Mouse (Mus musculus): ENCODE measurements around the gene Col24a1. TPM values are rescaled to one million over a fixed set of nuclear protein-coding genes. Genes with fewer than 3 reads are reported as not detected.

Col24a1 gene
- total RNA-seq, 2 experiments from 2014 or later = not detected

GRCm38 (mm10) chr3:145348690-145349089 is 56.4 kb downstream of the Col24a1 start:
- ATAC-seq (ENCODE audit: poor library complexity, severe bottlenecking) = no peak

GRCm38 (mm10) chr3:145353951-145354350 is 61.7 kb downstream of the Col24a1 start:
- ATAC-seq (ENCODE audit: poor library complexity, severe bottlenecking) = no peak

- ATAC-seq (ENCODE audit: poor library complexity, severe bottlenecking) = no peak
Observed at GRCm38 (mm10) chr3:145356865-145357487, 64.7 kb downstream of the Col24a1 start.

- ATAC-seq (ENCODE audit: poor library complexity, severe bottlenecking) = no peak
Observed at GRCm38 (mm10) chr3:145365227-145365626, 73.0 kb downstream of the Col24a1 start.

GRCm38 (mm10) chr3:145367176-145367717 is 75.0 kb downstream of the Col24a1 start:
- no peak for ATAC-seq (ENCODE audit: poor library complexity, severe bottlenecking)

- no peak for ATAC-seq (ENCODE audit: poor library complexity, severe bottlenecking)
Observed at GRCm38 (mm10) chr3:145376298-145376697, 84.0 kb downstream of the Col24a1 start.

GRCm38 (mm10) chr3:145383095-145383494 is 90.8 kb downstream of the Col24a1 start:
- ATAC-seq (ENCODE audit: poor library complexity, severe bottlenecking) = no peak

GRCm38 (mm10) chr3:145386434-145386833 is 94.2 kb downstream of the Col24a1 start:
- ATAC-seq (ENCODE audit: poor library complexity, severe bottlenecking) = no peak

GRCm38 (mm10) chr3:145390681-145391080 is 98.4 kb downstream of the Col24a1 start:
- ATAC-seq (ENCODE audit: poor library complexity, severe bottlenecking) = no peak

GRCm38 (mm10) chr3:145391986-145392659 is 99.9 kb downstream of the Col24a1 start:
- no peak for ATAC-seq (ENCODE audit: poor library complexity, severe bottlenecking)

GRCm38 (mm10) chr3:145399173-145399572 is 106.9 kb downstream of the Col24a1 start:
- no peak for ATAC-seq (ENCODE audit: poor library complexity, severe bottlenecking)

- no peak for ATAC-seq (ENCODE audit: poor library complexity, severe bottlenecking)
Observed at GRCm38 (mm10) chr3:145402257-145402656, 110.0 kb downstream of the Col24a1 start.

GRCm38 (mm10) chr3:145402994-145403393 is 110.7 kb downstream of the Col24a1 start:
- ATAC-seq (ENCODE audit: poor library complexity, severe bottlenecking) = no peak

- ATAC-seq (ENCODE audit: poor library complexity, severe bottlenecking) = peak; percentile 60; the same call in 1 of the 2 replicates
Observed at GRCm38 (mm10) chr3:145408045-145408444, 115.8 kb downstream of the Col24a1 start.

- no peak for ATAC-seq (ENCODE audit: poor library complexity, severe bottlenecking)
Observed at GRCm38 (mm10) chr3:145412137-145412536, 119.9 kb downstream of the Col24a1 start.

- no peak for ATAC-seq (ENCODE audit: poor library complexity, severe bottlenecking)
Observed at GRCm38 (mm10) chr3:145414362-145414761, 122.1 kb downstream of the Col24a1 start.

- ATAC-seq (ENCODE audit: poor library complexity, severe bottlenecking) = no peak
Observed at GRCm38 (mm10) chr3:145417809-145418208, 125.5 kb downstream of the Col24a1 start.

- ATAC-seq (ENCODE audit: poor library complexity, severe bottlenecking) = no peak
Observed at GRCm38 (mm10) chr3:145420421-145420820, 128.1 kb downstream of the Col24a1 start.

- no peak for ATAC-seq (ENCODE audit: poor library complexity, severe bottlenecking)
Observed at GRCm38 (mm10) chr3:145422044-145422443, 129.8 kb downstream of the Col24a1 start.

GRCm38 (mm10) chr3:145438352-145438751 is 146.1 kb downstream of the Col24a1 start:
- no peak for ATAC-seq (ENCODE audit: poor library complexity, severe bottlenecking)

- ATAC-seq (ENCODE audit: poor library complexity, severe bottlenecking) = no peak
Observed at GRCm38 (mm10) chr3:145439086-145439485, 146.8 kb downstream of the Col24a1 start.

GRCm38 (mm10) chr3:145440993-145441392 is 148.7 kb downstream of the Col24a1 start:
- ATAC-seq (ENCODE audit: poor library complexity, severe bottlenecking) = no peak
